Comparison of ENCODE assay signal across 7 mouse cellular contexts in the genomic region with DNA sequence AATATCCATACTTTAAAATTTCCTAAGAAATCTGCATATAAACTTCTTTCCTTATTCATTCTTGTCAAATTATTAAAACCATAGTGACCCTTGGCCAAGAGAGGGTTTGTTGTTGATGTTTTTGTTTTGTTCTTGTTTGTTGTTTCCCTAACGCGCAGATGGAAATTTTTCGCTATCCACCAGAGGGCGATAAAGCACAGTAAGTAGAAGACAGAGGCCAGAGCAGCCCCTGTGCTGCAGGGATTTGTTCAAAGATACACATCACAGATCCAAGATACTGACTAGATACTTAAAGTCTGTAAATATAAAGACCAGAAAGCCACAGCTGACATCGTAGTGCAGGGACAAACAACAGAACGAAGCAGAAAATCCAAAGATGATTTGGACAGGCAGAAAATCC. TPM values are rescaled to one million over a fixed set of nuclear protein-coding genes. Genes with fewer than 3 reads are reported as not detected.
DNase-seq lines count a peak whose midpoint lies in the region; ATAC-seq and TF ChIP-seq lines count a peak whose summit lies in the region.

No protein-coding gene starts in this region.

- ATAC-seq in midbrain, embryonic 11.5 days (ENCODE audit: low FRiP score), result peak; percentile 83

- no peak for TF ChIP-seq POLR2A in ES-Bruce4 (IDR thresholded peaks at IDR 0.05; ENCODE audit: insufficient read depth, low read length)

- 5% methylated on average over 6 of the region's 6 CpGs for WGBS in midbrain, embryonic 11.5 days

- H3K9ac ChIP-seq in ES-Bruce4 (ENCODE audit: low read depth, poor library complexity, severe bottlenecking), result no peak overlapping the region
- H3K9ac ChIP-seq in midbrain, embryonic 11.5 days (ENCODE audit: low read length), result no peak overlapping the region

- no peaks in the 10 kb centered on the region for H3K9me3 ChIP-seq in ES-Bruce4 (replicated peaks; ENCODE audit: control insufficient read depth, insufficient read depth, low read length, poor library complexity, severe bottlenecking)
- no peaks in the 10 kb centered on the region for H3K9me3 ChIP-seq in midbrain, embryonic 11.5 days (ENCODE audit: control insufficient read depth, low read length)

- H3K4me1 ChIP-seq in ES-Bruce4 (ENCODE audit: control insufficient read depth, insufficient read depth, low read length), result no peaks in the 10 kb centered on the region
- H3K4me1 ChIP-seq in midbrain, embryonic 11.5 days (ENCODE audit: control insufficient read depth, insufficient read depth, low read length), result no peaks in the 10 kb centered on the region

- no peaks in the 10 kb centered on the region for H3K36me3 ChIP-seq in ES-Bruce4 (ENCODE audit: control insufficient read depth, insufficient read depth, low read length, poor library complexity, severe bottlenecking)
- H3K36me3 ChIP-seq in midbrain, embryonic 11.5 days (ENCODE audit: control insufficient read depth, insufficient read depth, low read length), result no peaks in the 10 kb centered on the region

- DNase-seq in 416B (ENCODE audit: low read depth), result peak; percentile 32
- peak; percentile 41 to 72 for DNase-seq in cerebellum, postnatal 25 days
- DNase-seq in gastrocnemius, postnatal 10 days, result peak; percentile 63
- peak; percentile 48 to 76 for DNase-seq in layer of hippocampus, adult 2 months (ENCODE audit: low spot score in 2 of 2)
- peak; percentile 94 for DNase-seq in midbrain, embryonic 11.5 days (ENCODE audit: low spot score, missing footprints)
- peak; percentile 28 for DNase-seq in telencephalon, adult 2 months (ENCODE audit: low read depth, low spot score)

- H3K4me2 ChIP-seq in midbrain, embryonic 11.5 days, result no peak overlapping the region

- no peak overlapping the region for H3K27ac ChIP-seq in ES-Bruce4 (ENCODE audit: insufficient read depth, low read length)
- H3K27ac ChIP-seq in layer of hippocampus, adult 2 months, result no peak overlapping the region
- H3K27ac ChIP-seq in midbrain, embryonic 11.5 days (ENCODE audit: low read depth, low read length), result no peak overlapping the region

- TF ChIP-seq EP300 in ES-Bruce4 (IDR thresholded peaks at IDR 0.05; ENCODE audit: insufficient read depth, low read depth, low read length), result no peak

- peak; percentile 35 for TF ChIP-seq CTCF in ES-Bruce4 (IDR thresholded peaks at IDR 0.05; ENCODE audit: low read depth, low read length)
- TF ChIP-seq CTCF in layer of hippocampus, adult 2 months (conservative IDR thresholded peaks at IDR 0.05), result peak; percentile 85

- H3K4me3 ChIP-seq in ES-Bruce4 (ENCODE audit: low read depth, low read length), result no peak overlapping the region
- no peak overlapping the region for H3K4me3 ChIP-seq in layer of hippocampus, adult 2 months
- H3K4me3 ChIP-seq in midbrain, embryonic 11.5 days (ENCODE audit: low read depth, low read length), result no peak overlapping the region

- no peaks in the 10 kb centered on the region for H3K27me3 ChIP-seq in ES-Bruce4 (ENCODE audit: control insufficient read depth, insufficient read depth, low read length, poor library complexity, severe bottlenecking)
- no peaks in the 10 kb centered on the region for H3K27me3 ChIP-seq in midbrain, embryonic 11.5 days (ENCODE audit: control insufficient read depth, insufficient read depth, low read length)

RNA-seq across cellular contexts. Expression of a gene that starts 6.6 kb away (rescaled TPM):
- not detected in 2 replicates for polyA plus RNA-seq in ES-Bruce4 (2011; ENCODE audit: insufficient read depth, insufficient read length, low read depth, missing spikeins)
- total RNA-seq in gastrocnemius, postnatal 10 days (2021), result not detected
- total RNA-seq in layer of hippocampus, adult 2 months (2021), result not detected
- polyA plus RNA-seq in midbrain, embryonic 11.5 days (2014; fragmentation: Nextera tagmentation; extraction: Ambion mirVana), result not detected in 2 replicates

RNA-seq across cellular contexts. Expression of a gene that starts 15.2 kb away (rescaled TPM):
- not detected in 2 replicates for polyA plus RNA-seq in ES-Bruce4 (2011; ENCODE audit: insufficient read depth, insufficient read length, low read depth, missing spikeins)
- total RNA-seq in gastrocnemius, postnatal 10 days (2021), result not detected
- total RNA-seq in layer of hippocampus, adult 2 months (2021), result not detected
- not detected in 2 replicates for polyA plus RNA-seq in midbrain, embryonic 11.5 days (2014; fragmentation: Nextera tagmentation; extraction: Ambion mirVana)

RNA-seq across cellular contexts. Expression of a gene that starts 37.3 kb away (rescaled TPM):
- not detected in 2 replicates for polyA plus RNA-seq in ES-Bruce4 (2011; ENCODE audit: insufficient read depth, insufficient read length, low read depth, missing spikeins)
- total RNA-seq in gastrocnemius, postnatal 10 days (2021), result not detected
- total RNA-seq in layer of hippocampus, adult 2 months (2021), result not detected
- polyA plus RNA-seq in midbrain, embryonic 11.5 days (2014; fragmentation: Nextera tagmentation; extraction: Ambion mirVana), result not detected in 2 replicates

RNA-seq across cellular contexts. Expression of a gene that starts 44.9 kb away (rescaled TPM):
- polyA plus RNA-seq in ES-Bruce4 (2011; ENCODE audit: insufficient read depth, insufficient read length, low read depth, missing spikeins), result not detected in 2 replicates
- not detected for total RNA-seq in gastrocnemius, postnatal 10 days (2021)
- not detected for total RNA-seq in layer of hippocampus, adult 2 months (2021)
- polyA plus RNA-seq in midbrain, embryonic 11.5 days (2014; fragmentation: Nextera tagmentation; extraction: Ambion mirVana), result not detected in 2 replicates

RNA-seq across cellular contexts. Expression of a gene that starts 52.5 kb away (rescaled TPM):
- not detected in 2 replicates for polyA plus RNA-seq in ES-Bruce4 (2011; ENCODE audit: insufficient read depth, insufficient read length, low read depth, missing spikeins)
- total RNA-seq in gastrocnemius, postnatal 10 days (2021), result not detected
- not detected for total RNA-seq in layer of hippocampus, adult 2 months (2021)
- polyA plus RNA-seq in midbrain, embryonic 11.5 days (2014; fragmentation: Nextera tagmentation; extraction: Ambion mirVana), result not detected in 2 replicates

Comparison
In these comparisons a context has a peak if more than half of its experiments do, and no peak if none do; other contexts are left out.
1. DNase-seq: peak in every context shown above with its lines; median percentile 94 in midbrain, embryonic 11.5 days; 63 in gastrocnemius, postnatal 10 days; 62 in layer of hippocampus, adult 2 months; 56 in cerebellum, postnatal 25 days; 32 in 416B; 28 in telencephalon, adult 2 months.